Comparison of ENCODE assay signal across 8 mouse cellular contexts in genomic region chr5:134675956-134676759, GRCm38 (mm10). TPM values are rescaled to one million over a fixed set of nuclear protein-coding genes. Genes with fewer than 3 reads are reported as not detected.
DNase-seq lines count a peak whose midpoint lies in the region; ATAC-seq lines count a peak whose summit lies in the region.

No protein-coding gene starts in this region.

- peak overlapping the region; percentile 83 for H3K27ac ChIP-seq in hindbrain, embryonic 14.5 days

- peak overlapping the region; percentile 52 for H3K9ac ChIP-seq in hindbrain, embryonic 14.5 days

- H3K4me3 ChIP-seq in hindbrain, embryonic 14.5 days (replicated peaks; ENCODE audit: low read length) = peak overlapping the region; percentile 30

- H3K36me3 ChIP-seq in hindbrain, embryonic 14.5 days (replicated peaks; ENCODE audit: control insufficient read depth, insufficient read depth) = peaks cover 39% of the 10 kb centered on the region

- H3K9me3 ChIP-seq in hindbrain, embryonic 14.5 days (ENCODE audit: control insufficient read depth, low read length) = no peaks in the 10 kb centered on the region

- peaks cover 25% of the 10 kb centered on the region for H3K4me1 ChIP-seq in hindbrain, embryonic 14.5 days (replicated peaks; ENCODE audit: control insufficient read depth, insufficient read depth, low read length)

- ATAC-seq in hindbrain, embryonic 14.5 days (ENCODE audit: low FRiP score) = peak; percentile 86

- no peaks in the 10 kb centered on the region for H3K27me3 ChIP-seq in hindbrain, embryonic 14.5 days (ENCODE audit: control insufficient read depth, insufficient read depth, low read length)

- H3K4me2 ChIP-seq in hindbrain, embryonic 14.5 days (replicated peaks) = peak overlapping the region; percentile 71

- 1% methylated on average over 14 of the region's 14 CpGs for WGBS in hindbrain, embryonic 14.5 days

- DNase-seq in MN1 (ENCODE audit: low spot score) = peak; percentile 90
- DNase-seq in c-Kit-positive CD71-positive TER-119-positive erythroid progenitor cells, embryonic 14.5 days (ENCODE audit: low spot score) = peak; percentile 21
- DNase-seq in gastrocnemius, adult 18-20 months (ENCODE audit: low spot score) = peak; percentile 84
- peak; percentile 78 for DNase-seq in hindbrain, embryonic 14.5 days (ENCODE audit: low spot score)
- DNase-seq in layer of hippocampus, postnatal 10 days (ENCODE audit: low spot score in 2 of 2) = peak; percentile 42 to 61
- peak; percentile 92 for DNase-seq in lung, postnatal 14 days
- DNase-seq in ovary, postnatal 10 days (ENCODE audit: low spot score) = peak; percentile 63
- peak; percentile 65 for DNase-seq in thymus, postnatal 4 days

RNA-seq across cellular contexts. Expression of gene Limk1, which starts 12.2 kb away (rescaled TPM):
- total RNA-seq in gastrocnemius, adult 18-20 months (2021) = 1 to 10 TPM; 1.4 to 1.8 TPM
- 25.5 and 26.4 TPM in 2 replicates for polyA plus RNA-seq in hindbrain, embryonic 14.5 days (2014; fragmentation: Nextera tagmentation; extraction: Ambion mirVana)
- 10 to 100 TPM; 59.1 to 67.5 TPM for total RNA-seq in layer of hippocampus, postnatal 10 days (2021)

RNA-seq across cellular contexts. Expression of gene Eif4h, which starts 36.9 kb away (rescaled TPM):
- 10 to 100 TPM; 84.8 to 94.1 TPM for total RNA-seq in gastrocnemius, adult 18-20 months (2021)
- 329 and 343 TPM in 2 replicates for polyA plus RNA-seq in hindbrain, embryonic 14.5 days (2014; fragmentation: Nextera tagmentation; extraction: Ambion mirVana)
- total RNA-seq in layer of hippocampus, postnatal 10 days (2021) = 100 to 1,000 TPM; 285 to 302 TPM

Comparison
In these comparisons a context has a peak if more than half of its experiments do, and no peak if none do; other contexts are left out.
1. Peak in every context shown above with its lines: DNase-seq, ATAC-seq, H3K4me3 ChIP-seq and H3K27ac ChIP-seq.
2. DNase-seq: peak in every context shown above with its lines; median percentile 92 in lung, postnatal 14 days; 90 in MN1; 84 in gastrocnemius, adult 18-20 months; 78 in hindbrain, embryonic 14.5 days; 65 in thymus, postnatal 4 days; 63 in ovary, postnatal 10 days; 52 in layer of hippocampus, postnatal 10 days; 21 in c-Kit-positive CD71-positive TER-119-positive erythroid progenitor cells, embryonic 14.5 days.
3. RNA of gene Limk1, which starts 12.2 kb away (total RNA-seq): 59.1 to 67.5 TPM in layer of hippocampus, postnatal 10 days; 1.4 to 1.8 TPM in gastrocnemius, adult 18-20 months; every median in the first group is over 10 times any median in the second.